Mouse (Mus musculus) embryonic stem cell, embryonic (primary cell): ENCODE measurements around the gene Fam120a.

Experiments
- CTCF ChIA-PET, 4 experiments: fragments of 300-600 bp in 2 of 4; fragments of 350-600 bp in 2 of 4; sonication (Branson Sonifier 250); formaldehyde crosslinking; loops; one replicate each; lab custom pipeline; 2022; ENCODE audit warnings: inconsistent platforms in 2 of 4; lab: Charles Lee
- POLR2A ChIA-PET, 4 experiments: fragments of 300-600 bp in 2 of 4; fragments of 350-600 bp in 2 of 4; sonication (Branson Sonifier 250); formaldehyde crosslinking; loops; one replicate each; lab custom pipeline; 2022; ENCODE audit warnings: antibody characterized with exemption in 4 of 4, inconsistent platforms in 1 of 4; lab: Charles Lee

Fam120a gene

DNA sequence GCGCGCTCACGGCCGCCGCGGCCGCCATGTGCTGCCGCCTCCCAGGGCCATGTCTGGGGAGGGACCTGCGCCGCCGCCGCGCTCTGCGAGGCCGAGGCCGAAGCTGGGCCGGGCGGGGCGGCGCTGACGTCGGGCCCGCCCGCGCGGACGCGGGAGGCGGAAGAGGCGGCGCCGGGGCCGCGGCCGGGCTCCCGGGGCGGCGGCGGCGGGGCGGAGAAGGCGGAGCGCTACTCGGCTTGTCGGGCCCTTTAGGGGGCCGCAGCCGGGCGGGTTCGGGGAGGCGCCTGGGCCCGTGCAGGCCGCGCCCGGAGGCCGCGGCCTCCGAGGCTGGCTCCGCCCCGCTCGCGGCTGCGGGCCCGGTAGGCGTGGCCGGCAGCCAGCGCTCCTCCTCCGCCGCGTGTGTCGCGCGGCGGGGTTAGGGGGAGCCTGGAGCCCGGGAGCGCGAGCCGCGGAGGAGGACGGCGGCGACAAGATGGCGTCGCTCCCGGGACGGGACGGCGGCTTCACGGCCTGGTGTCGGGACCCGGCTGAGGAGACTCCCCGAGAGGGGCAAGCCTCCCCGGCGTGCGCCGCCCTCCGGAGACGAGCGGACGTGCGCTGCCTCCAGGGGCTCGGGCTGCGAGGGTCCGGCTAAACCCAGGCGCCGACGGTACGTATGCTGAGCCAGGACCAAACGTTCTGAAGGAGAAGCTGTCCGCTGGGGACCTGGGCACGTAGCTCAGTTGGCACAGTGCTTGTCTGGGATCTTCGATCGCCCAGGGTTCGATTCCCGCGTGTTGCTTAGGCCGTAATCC is at the start of gene Fam120a:
Fam120a (minus strand) TSS at position 62 of the 794 bp plus-strand sequence.
- ChIA-PET POLR2A (interaction anchor here (0.5 to 9.2 kb wide), 28 partner anchors 9 to 348 kb away, joined by 3 to 133 read pairs (median 3); no protein-coding TSS in a partner anchor), CTCF (no interaction called here)

DNA sequence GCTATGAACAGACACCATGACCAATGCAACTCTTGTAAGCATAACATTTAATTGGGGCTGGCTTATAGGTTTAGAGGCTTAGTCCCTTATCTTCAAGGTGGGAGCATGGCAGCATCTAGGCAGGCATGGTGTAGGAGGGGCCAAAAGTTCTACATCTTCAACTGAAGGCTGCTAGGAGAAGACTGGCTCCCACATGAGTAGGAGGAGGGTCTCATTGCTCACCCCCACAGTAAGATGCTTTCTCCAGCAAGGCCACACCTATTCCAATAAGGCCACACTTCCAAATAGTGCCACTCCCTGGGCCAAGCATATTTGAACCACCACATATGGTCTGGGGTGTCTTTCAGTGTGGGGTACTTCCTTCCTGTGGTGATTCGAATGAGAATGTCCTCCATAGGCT is 49.6 kb upstream of the Fam120a start:
- CTCF ChIA-PET: interaction anchor here in 1 of 4 experiments (0.7 kb wide), 1 partner anchor 355 kb away, joined by 4 read pairs; the partner anchor contains the start of gene Barx1
- POLR2A ChIA-PET: interaction anchor here in 3 of 4 experiments (0.7 to 5.6 kb wide), 8 partner anchors 8 to 166 kb away, joined by 4 to 57 read pairs (median 8); no protein-coding TSS in a partner anchor

DNA sequence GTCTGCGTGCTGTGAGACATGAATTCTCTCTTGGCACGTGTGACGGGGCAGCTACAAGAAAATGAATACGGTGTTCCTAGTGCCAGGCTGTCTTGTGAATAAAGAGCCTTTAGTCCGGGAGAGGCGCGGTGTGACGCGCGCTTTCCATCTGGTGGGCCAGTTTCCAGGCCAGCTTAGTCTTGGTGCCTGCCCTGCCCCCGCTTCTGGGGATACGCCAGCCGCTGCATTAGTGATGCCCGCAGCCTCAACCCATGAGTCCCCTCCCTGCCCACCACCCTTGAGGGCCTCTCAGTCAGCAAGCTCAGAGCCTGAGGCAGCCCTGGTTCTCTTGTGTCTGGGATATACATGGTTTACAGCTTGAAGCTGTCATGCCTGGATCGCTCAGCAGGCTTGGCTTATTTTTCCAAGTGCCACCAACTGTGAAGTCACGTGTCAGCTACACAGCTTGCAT is 48.5 kb upstream of the Fam120a start:
- POLR2A ChIA-PET: interaction anchor here in 3 of 4 experiments (0.6 to 5.6 kb wide), 33 partner anchors 9 to 666 kb away, joined by 3 to 57 read pairs (median 4); partner anchors contain the start of genes Fam120a (in 2 of the 3) and Ninj1 (in 1 of the 3)
- CTCF ChIA-PET: interaction anchor here (0.6 to 1.2 kb wide), 10 partner anchors 8 to 628 kb away, joined by 3 to 20 read pairs (median 4); no protein-coding TSS in a partner anchor

DNA sequence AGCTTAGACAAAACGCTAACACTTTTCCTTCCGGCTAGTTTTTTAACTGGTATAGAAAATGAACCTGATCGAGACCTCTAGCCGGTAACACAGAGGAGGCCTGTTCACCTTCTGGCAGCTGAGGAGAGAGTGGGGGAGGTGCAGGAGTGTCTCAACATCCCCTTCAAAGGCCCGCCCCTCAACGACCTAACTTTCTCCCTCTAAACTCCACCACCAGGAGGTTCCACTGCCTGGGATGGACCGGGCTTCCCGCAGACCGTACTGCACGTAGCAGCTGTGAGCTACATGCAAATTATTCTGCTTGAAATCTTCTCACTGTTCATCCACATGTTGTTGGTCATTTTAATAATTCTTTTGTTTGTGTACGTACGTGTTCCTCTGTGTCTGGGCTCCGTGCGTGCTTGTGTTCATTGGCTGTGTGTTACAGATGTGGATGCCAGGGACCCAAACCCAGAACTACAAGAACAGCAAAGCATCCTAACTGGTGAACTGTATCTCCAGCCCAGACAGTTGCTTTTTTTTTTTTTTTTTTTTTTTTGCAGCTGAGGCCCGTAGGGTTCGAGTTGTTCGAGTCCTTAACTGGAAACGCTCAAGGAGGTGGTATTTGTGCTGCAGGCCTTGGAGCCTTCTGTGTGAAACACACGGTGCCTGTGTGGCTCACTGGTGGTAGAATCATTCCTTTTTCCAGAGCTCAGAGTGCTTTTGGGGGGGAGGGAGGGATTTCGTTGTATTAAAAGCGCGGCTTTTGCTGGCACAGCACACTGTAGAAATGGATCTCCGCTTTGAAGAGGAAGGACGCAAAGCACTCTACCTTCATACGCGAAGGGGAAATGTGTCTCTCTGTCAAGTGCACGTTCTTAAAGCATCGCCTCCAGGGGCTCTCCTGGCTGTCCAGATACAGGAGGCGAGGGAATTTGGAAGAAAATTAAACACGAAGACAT is 47.8 kb upstream of the Fam120a start:
- ChIA-PET POLR2A (interaction anchor here in 3 of 4 experiments (0.6 to 5.6 kb wide), 57 partner anchors 9 to 1222 kb away, joined by 3 to 57 read pairs (median 4); partner anchors contain the start of genes Fam120a (in 2 of the 3) and Ninj1 (in 2 of the 3)), CTCF (interaction anchor here (0.6 to 1.2 kb wide), 10 partner anchors 9 to 629 kb away, joined by 3 to 20 read pairs (median 4); no protein-coding TSS in a partner anchor)

DNA sequence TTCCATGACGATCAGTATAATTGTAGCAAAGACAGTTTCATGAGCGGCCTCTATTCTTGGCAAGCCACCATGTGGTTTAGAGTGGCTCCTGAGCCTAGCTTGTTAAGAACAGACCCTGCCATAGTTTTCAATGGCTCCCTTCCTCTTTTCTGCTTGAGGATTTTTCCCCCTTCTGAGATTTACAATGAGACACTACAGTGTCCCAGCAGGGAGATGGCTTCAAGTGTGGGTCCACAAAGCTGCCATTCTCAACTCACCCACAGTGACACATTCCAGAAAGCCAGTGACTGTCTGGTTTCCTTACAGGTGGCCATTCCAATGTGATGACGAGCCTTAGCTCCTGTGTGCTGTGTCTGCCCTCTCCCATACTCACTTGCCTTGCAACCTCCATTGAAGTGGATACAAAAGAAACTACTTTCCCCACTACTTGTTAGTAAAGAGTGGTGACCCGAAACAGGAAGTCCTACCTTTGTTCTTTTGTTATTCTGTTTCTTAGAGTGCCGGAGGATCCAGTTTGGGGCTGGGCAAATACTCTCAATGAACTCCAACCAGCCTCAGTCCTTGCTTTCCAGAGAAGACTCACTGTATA is 45.5 kb upstream of the Fam120a start:
- CTCF ChIA-PET: interaction anchor here in 3 of 4 experiments (0.5 to 1.8 kb wide), 11 partner anchors 8 to 903 kb away, joined by 3 to 12 read pairs (median 4); no protein-coding TSS in a partner anchor
- POLR2A ChIA-PET: interaction anchor here in 3 of 4 experiments (0.6 to 5.6 kb wide), 56 partner anchors 8 to 481 kb away, joined by 3 to 57 read pairs (median 4); partner anchors contain the start of genes Ninj1 (in 3 of the 3) and Fam120a (in 1 of the 3)

DNA sequence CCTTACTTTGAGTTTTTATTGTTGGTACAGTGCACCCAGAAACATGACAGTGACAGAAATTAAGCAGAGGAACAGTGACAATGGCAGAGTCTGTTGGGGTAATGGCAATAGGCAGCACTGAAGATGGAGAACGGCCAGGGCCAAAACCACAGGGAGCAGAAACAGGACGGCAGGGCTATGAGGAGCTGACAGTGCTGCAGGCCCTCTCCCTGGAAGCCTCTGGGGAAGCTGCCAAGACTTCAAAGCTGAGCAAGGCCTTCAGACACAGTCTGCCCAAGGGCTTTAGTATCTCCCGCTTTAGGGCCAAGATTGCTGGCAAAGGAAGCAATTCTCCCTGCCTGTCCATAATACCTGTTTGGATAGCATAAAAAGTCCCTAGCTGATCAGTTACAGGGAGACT is 33.9 kb upstream of the Fam120a start:
- POLR2A ChIA-PET: interaction anchor here in 2 of 4 experiments (1.9 to 4.5 kb wide), 4 partner anchors 9 to 29 kb away, joined by 4 to 26 read pairs (median 8); no protein-coding TSS in a partner anchor
- CTCF ChIA-PET: interaction anchor here in 3 of 4 experiments (0.6 to 2.1 kb wide), 6 partner anchors 19 to 1407 kb away, joined by 3 to 10 read pairs (median 5); no protein-coding TSS in a partner anchor

DNA sequence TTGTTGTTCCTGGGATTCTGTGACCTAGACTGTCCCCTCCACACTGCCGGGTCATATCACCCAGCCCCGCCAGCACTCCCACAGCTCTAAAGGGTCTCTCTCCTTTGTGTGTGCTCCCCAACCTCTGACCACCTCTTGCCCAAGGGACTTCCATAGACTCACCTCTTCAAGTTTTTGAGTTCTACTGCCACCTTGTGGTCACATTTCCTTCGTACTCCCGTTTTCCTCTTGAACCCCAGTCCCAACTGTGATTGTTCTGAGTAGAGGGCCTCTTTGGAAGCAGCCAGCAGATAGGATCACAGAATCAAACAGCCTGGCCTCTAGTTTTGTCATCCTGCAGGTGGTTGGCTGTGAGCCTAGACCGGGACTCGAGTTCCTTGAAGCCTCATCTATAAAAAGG is 30.8 kb upstream of the Fam120a start:
- CTCF ChIA-PET: interaction anchor here in 1 of 4 experiments (0.6 to 2.3 kb wide), 4 partner anchors 15 to 345 kb away, joined by 3 to 6 read pairs (median 4); no protein-coding TSS in a partner anchor
- POLR2A ChIA-PET: interaction anchor here in 1 of 4 experiments (0.9 to 4.5 kb wide), 5 partner anchors 11 to 22 kb away, joined by 3 to 26 read pairs (median 7); no protein-coding TSS in a partner anchor

DNA sequence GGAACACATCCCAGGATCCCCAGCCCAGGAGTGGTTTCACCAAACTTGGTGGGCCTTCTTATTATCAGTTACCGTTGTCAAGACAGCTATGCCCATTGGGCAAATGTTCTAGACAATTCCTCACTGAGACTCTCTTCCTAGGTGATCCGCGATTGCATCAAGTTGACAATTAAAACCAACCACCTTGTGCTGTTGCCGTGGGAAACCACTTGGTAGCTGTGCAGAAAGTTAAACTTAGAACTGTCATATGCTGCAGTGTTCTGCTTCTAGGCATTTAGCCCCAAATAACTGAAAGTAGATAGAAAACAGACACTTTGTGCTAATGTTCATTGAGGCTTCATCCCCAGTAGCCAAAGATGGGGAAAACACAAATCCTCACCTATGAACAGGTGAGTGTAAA is 28.9 kb upstream of the Fam120a start:
- ChIA-PET CTCF (interaction anchor here in 2 of 4 experiments (0.6 to 1.1 kb wide), 4 partner anchors 196 to 343 kb away, joined by 3 to 4 read pairs (median 3); no protein-coding TSS in a partner anchor), POLR2A (interaction anchor here in 2 of 4 experiments (0.6 to 1.4 kb wide), 6 partner anchors 12 to 79 kb away, joined by 3 to 5 read pairs (median 4); no protein-coding TSS in a partner anchor)

DNA sequence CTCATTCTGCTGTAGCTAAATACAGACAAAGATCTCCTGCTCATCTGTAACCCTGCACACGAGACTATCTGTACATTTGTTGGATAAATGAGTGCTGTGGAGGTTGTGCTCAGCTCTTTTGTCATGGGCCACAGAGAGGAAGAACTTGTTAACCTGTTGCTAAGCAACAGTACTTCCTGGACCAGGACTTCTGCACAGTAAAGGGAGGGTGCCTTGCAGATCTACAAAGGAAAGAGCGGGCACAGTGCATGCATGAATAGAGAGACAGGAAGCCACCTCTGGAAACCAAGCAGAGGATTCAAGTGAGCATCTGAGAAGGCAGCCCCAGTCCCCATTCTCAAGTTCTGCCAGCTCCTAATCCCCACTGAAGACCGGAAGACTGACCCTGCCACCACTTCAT is 27.1 kb upstream of the Fam120a start:
- POLR2A ChIA-PET: interaction anchor here in 3 of 4 experiments (0.6 to 1.4 kb wide), 9 partner anchors 10 to 681 kb away, joined by 3 to 10 read pairs (median 3); partner anchors contain the start of gene Fam120a (in 1 of the 3)
- CTCF ChIA-PET: interaction anchor here in 3 of 4 experiments (0.7 to 1.5 kb wide), 4 partner anchors 43 to 957 kb away, joined by 3 to 15 read pairs (median 5); no protein-coding TSS in a partner anchor

DNA sequence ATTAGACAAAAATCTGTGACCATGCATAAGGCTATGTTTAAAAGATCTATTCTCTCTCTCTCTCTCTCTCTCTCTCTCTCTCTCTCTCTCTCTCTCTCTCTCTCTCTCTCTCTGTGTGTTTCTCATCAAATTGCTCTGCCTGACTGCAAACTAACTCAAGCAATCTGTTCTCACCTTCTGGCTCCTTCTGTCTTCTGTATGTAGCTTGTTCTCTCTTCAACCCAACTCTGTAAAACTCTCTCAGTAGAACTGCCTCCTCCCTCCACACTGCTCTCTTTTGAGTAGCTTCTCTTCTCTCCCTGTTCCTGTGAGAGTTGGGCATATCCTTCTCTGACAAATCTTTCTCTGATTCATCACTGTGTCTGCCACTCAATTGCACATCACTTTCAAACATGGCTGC is 25.1 kb upstream of the Fam120a start:
- CTCF ChIA-PET: interaction anchor here in 2 of 4 experiments (0.6 to 1.5 kb wide), 2 partner anchors 21 to 314 kb away, joined by 3 read pairs; no protein-coding TSS in a partner anchor
- POLR2A ChIA-PET: interaction anchor here in 2 of 4 experiments (0.6 to 0.7 kb wide), 3 partner anchors 36 to 180 kb away, joined by 3 to 4 read pairs (median 3); no protein-coding TSS in a partner anchor

DNA sequence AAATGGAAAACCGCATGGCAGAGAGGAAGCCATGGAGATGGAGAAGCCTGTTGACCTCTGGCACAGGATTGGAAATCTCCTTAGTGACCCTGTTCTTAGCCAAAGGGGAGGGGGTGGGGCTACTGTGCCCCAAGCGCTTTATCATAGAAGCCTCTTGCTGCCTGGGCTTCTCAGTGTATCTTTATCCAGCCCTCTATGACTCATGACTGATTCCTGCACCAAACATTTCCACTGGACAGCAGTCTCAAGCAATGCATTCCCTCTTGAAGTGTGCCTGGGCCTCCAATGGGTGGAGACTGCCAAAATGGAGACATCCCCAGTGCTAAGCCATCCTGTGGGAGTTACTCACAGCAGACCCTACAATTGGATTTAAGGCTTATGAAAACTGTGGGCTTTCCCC is 22.3 kb upstream of the Fam120a start:
- POLR2A ChIA-PET: no interaction called here
- CTCF ChIA-PET: no interaction called here

DNA sequence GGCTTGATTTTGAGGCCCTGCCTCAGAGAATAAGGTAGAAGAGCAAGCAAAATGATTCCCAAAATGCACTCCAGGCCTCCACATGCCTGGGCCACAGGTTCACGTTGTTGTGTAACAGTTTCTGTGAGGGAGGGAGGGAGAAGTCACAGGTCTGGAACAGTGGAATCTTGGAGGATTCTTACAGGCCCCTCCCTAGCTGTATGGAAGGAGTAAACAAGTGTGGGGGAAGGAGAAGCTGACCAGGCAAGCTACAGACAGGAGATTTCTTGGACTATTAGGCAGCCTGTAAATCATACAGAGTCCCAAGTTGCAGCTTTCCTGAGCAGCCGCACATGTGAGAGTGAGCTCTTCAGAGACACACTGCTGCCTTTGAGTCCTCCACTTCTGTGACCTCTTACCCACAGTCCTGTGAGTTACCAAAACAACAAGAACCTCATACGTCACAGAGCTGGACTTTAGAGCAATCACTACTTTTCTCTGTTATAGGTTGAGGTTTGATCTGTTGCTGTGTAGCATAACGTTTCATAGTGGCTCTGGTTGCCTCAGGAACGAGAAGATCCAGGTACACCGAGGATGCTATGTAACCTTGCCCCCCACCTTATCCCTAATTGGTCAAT is 14.8 kb upstream of the Fam120a start:
- POLR2A ChIA-PET: interaction anchor here (0.6 to 3.5 kb wide), 17 partner anchors 9 to 221 kb away, joined by 3 to 35 read pairs (median 4); partner anchors contain the start of gene Fam120a (in 2 of the 4)
- CTCF ChIA-PET: interaction anchor here in 1 of 4 experiments (1.1 kb wide), 1 partner anchor 32 kb away, joined by 5 read pairs; no protein-coding TSS in a partner anchor

DNA sequence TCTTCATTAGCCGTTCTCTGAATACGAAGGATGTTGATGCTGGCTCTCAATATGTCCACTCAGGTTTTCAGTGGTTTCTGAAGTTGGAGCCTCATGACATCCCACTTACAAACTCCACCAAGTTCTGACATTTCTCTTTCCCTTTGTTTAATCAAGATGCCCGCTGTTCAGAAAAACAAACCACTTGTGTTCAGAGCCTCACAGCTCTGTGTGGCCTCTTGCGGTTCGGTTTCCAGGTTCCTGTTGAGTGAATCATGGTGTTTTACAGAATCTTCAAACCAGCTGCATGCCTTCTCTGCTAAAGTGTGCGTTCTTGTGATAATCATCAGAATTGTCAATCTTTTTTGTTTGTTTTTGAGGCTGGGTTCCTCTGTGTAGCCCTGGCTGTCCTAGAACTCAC is 11.3 kb upstream of the Fam120a start:
- POLR2A ChIA-PET: interaction anchor here in 3 of 4 experiments (0.8 to 1.5 kb wide), 5 partner anchors 8 to 34 kb away, joined by 3 to 9 read pairs (median 4); no protein-coding TSS in a partner anchor
- CTCF ChIA-PET: interaction anchor here in 1 of 4 experiments (0.5 to 1.3 kb wide), 2 partner anchors 8 to 56 kb away, joined by 3 read pairs; no protein-coding TSS in a partner anchor

DNA sequence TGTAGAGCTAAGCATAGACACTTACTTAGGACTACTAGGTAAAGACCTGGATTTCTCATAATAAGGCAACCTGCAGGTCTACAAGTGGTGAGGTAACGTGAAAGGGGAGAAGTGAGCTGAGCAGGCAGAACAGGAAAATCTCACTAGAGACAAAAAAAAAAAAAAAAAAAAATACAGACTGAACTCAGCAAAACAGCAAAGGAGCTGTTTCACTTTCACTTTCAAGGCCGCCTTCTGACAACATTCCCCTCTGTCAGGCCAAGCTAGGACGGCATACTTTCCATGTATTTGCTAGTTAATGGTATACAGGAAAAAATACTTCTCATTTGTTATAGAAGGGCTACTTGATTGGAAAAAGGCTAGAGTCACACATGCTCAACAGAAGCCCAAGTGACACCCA is 10.0 kb upstream of the Fam120a start:
- ChIA-PET CTCF (interaction anchor here in 3 of 4 experiments (0.5 to 1.3 kb wide), 7 partner anchors 10 to 299 kb away, joined by 3 to 6 read pairs (median 3); no protein-coding TSS in a partner anchor), POLR2A (interaction anchor here (0.6 to 1.0 kb wide), 9 partner anchors 10 to 461 kb away, joined by 3 to 5 read pairs (median 3); no protein-coding TSS in a partner anchor)

DNA sequence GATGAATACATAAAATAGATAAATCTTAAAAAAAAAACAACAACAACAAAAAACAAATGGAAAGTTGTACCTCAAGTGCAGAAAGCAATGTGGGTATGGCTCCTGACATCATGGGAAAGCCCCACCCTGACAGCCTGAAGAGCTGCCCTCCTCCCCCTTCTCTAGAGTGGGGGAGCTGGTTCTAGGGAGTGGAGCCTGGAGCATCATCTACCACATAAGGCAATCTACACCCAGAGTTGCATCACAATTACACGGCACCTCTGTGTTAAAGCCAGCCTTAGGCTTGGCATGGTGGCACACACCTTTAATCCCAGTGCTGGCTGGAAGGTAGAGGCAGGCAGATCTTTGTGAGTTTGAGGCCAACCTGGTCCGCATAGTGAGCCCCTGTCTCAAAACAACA is 6.9 kb upstream of the Fam120a start:
- POLR2A ChIA-PET: interaction anchor here in 2 of 4 experiments (1.2 to 4.7 kb wide), 5 partner anchors 8 to 39 kb away, joined by 3 to 35 read pairs (median 6); no protein-coding TSS in a partner anchor
- CTCF ChIA-PET: interaction anchor here in 1 of 4 experiments (1.3 kb wide), 1 partner anchor 242 kb away, joined by 3 read pairs; no protein-coding TSS in a partner anchor
